Mouse (Mus musculus) liver, postnatal 0 days (tissue): ENCODE measurements around the gene Hipk2.

Experiments
- CTCF ChIP-seq: sonication (generic); IDR thresholded peaks from 2 replicates; pipeline ENCODE4 v1.5.1; 2016; ENCODE audit warnings: antibody characterized with exemption, low read depth
- EP300 ChIP-seq: IDR thresholded peaks from 2 replicates; pipeline ENCODE4 v1.6.1; 2016; ENCODE audit warnings: antibody characterized with exemption, low read depth, mild to moderate bottlenecking

- no peak for TF ChIP-seq CTCF
- no peak for TF ChIP-seq EP300
Measured at GRCm38 (mm10) chr6:38759922-38760620, 115.9 kb downstream of the Hipk2 start.
